Mouse (Mus musculus) stomach, postnatal 0 days (tissue): ENCODE data around the gene Fancg. TPM values are rescaled to one million over a fixed set of nuclear protein-coding genes. Genes with fewer than 3 reads are reported as not detected.

ENCODE experiments used
- ATAC-seq: fragments of 200-750 bp; cut with Nextera tagmentation; 2 replicates; pipeline ENCODE4 v1.8.0; 2017; ENCODE audit not compliant: low FRiP score, low TSS enrichment
- DNase-seq: peaks from one replicate; pipeline ENCODE4 v3.0.0-alpha.2; 2016; ENCODE audit warnings: low spot score
- H3K27ac ChIP-seq: fragments of 300-500 bp; sonication (generic); replicated peaks from 2 replicates; pipeline ENCODE4 v1.5.1; 2014; ENCODE audit warnings: mild to moderate bottlenecking, control low read depth
- H3K27me3 ChIP-seq: fragments of 300-500 bp; sonication (generic); 2 replicates; pipeline ENCODE4 v1.6.1; 2014; ENCODE audit warnings: low read length; ENCODE audit not compliant: control insufficient read depth, insufficient read depth
- H3K36me3 ChIP-seq: fragments of 300-500 bp; sonication (generic); 2 replicates; pipeline ENCODE4 v1.6.1; 2014; ENCODE audit warnings: low read length, mixed read lengths; ENCODE audit not compliant: control insufficient read depth, insufficient read depth
- H3K4me1 ChIP-seq: fragments of 300-500 bp; sonication (generic); replicated peaks from 2 replicates; pipeline ENCODE4 v1.6.1; 2014; ENCODE audit warnings: antibody characterized with exemption; ENCODE audit not compliant: control insufficient read depth, insufficient read depth
- H3K4me2 ChIP-seq: fragments of 300-500 bp; sonication (generic); replicated peaks from 2 replicates; pipeline ENCODE4 v1.6.1; 2014; ENCODE audit warnings: low read depth, mild to moderate bottlenecking, control low read depth, moderate library complexity
- H3K4me3 ChIP-seq: fragments of 300-500 bp; sonication (generic); 2 replicates; pipeline ENCODE4 v1.5.1; 2014; ENCODE audit warnings: low read depth, low read length, control low read depth
- H3K9ac ChIP-seq: fragments of 300-500 bp; sonication (generic); 2 replicates; pipeline ENCODE4 v1.6.1; 2014; ENCODE audit warnings: mild to moderate bottlenecking, low read length, control low read depth, mixed read lengths
- H3K9me3 ChIP-seq: fragments of 300-500 bp; sonication (generic); 2 replicates; pipeline ENCODE4 v1.6.1; 2016; ENCODE audit warnings: low read length; ENCODE audit not compliant: control insufficient read depth
- CTCF ChIP-seq: IDR thresholded peaks from 2 replicates; pipeline ENCODE4 v1.5.1; 2016; ENCODE audit warnings: antibody characterized with exemption, low read depth, mild to moderate bottlenecking, moderate library complexity
- EP300 ChIP-seq: optimal IDR thresholded peaks from 2 replicates; pipeline ENCODE3; 2016; ENCODE audit warnings: antibody characterized with exemption
- whole genome bisulfite sequencing: fragments of 180-500 bp; shearing (Covaris S2); extraction: QIAGEN DNeasy Blood & Tissue Kit; methylation state at CpG from one replicate; pipeline ENCODE4 v1.1.7; 2014; 5-methylcytosine and 5-hydroxymethylcytosine counted together
- polyA plus RNA-seq: library from polyadenylated mRNA; unstranded; fragments of >200 nt; fragmentation: Nextera tagmentation; extraction: Ambion mirVana; gene quantifications from 2 replicates; pipeline ENCODE4 v1.2.1, GENCODE M21; 2015

Gene Fancg
- polyA plus RNA-seq, 1 experiment from 2014 or later = 7.7 TPM

GRCm38 (mm10) chr4:43043644-43044357 lies 33.5 kb upstream of the Fancg start:
- TF ChIP-seq EP300 = no peak
- TF ChIP-seq CTCF = no peak
- H3K27ac ChIP-seq = peak overlapping the region; percentile 87
- H3K27me3 ChIP-seq = no peaks in the 10 kb centered on the region
- WGBS = 11% methylated on average over 7 of the region's 7 CpGs
- H3K36me3 ChIP-seq = no peaks in the 10 kb centered on the region
- ATAC-seq (peak; percentile 6; the same call in 1 of the 2 replicates), DNase-seq (peak; percentile 79)
- 0 out of 2 replicates have a peak overlapping the region, but pooled peaks have one; percentile 14 for H3K9ac ChIP-seq
- H3K4me2 ChIP-seq = peak overlapping the region; percentile 86
- no peaks in the 10 kb centered on the region for H3K9me3 ChIP-seq
- H3K4me1 ChIP-seq = no peaks in the 10 kb centered on the region
- no peak overlapping the region for H3K4me3 ChIP-seq

DNA sequence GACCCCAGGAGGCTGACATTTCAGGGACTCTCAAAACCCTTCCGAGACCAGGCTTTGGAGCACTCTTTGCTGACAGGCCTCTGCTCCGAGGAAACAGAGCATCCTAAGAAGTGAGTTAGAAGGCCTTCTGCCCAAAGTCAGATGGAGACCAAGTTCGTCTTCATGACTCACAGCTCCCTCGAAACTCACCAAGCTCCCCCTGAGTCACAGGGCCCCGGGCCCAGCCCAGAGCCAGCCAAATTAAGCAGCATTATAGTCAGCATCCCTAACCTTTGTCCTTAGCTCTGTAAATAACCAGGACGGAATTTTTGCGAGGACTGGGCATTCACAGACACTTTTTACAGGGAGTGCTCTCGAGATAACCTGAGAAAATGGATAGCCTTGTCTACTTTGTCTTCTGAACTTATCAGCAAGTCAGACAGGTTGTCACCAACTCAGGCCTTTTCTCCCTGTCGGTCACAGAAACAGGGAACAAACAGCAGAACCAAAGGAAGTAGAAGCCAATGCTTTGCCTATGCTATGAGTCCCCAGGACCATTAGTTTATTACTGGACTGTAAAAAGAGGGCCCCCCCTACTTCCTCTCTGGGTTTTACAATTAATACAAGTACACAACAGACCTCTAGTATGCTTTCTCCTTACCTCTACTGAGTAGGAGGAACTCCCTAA lies 30.7 kb upstream of the Fancg start:
- TF ChIP-seq CTCF = no peak
- no peak for TF ChIP-seq EP300
- Histone ChIP-seq H3K4me3 (no peak overlapping the region), H3K27ac (peak overlapping the region; percentile 46), H3K4me2 (no peak overlapping the region), H3K9ac (no peak overlapping the region), H3K9me3 (no peaks in the 10 kb centered on the region), H3K4me1 (no peaks in the 10 kb centered on the region), H3K27me3 (no peaks in the 10 kb centered on the region), H3K36me3 (peaks cover 1% of the 10 kb centered on the region; the same call in 1 of the 2 replicates)
- WGBS = 47% methylated on average over 9 of the region's 9 CpGs
- DNase-seq = no peak
- no peak for ATAC-seq

- DNase-seq (peak; percentile 97), ATAC-seq (peak; percentile 97)
- Histone ChIP-seq H3K9me3 (no peaks in the 10 kb centered on the region), H3K9ac (peak overlapping the region; percentile 83), H3K4me3 (peak overlapping the region; percentile 74), H3K27me3 (no peaks in the 10 kb centered on the region), H3K4me2 (peak overlapping the region; percentile 95), H3K4me1 (no peaks in the 10 kb centered on the region), H3K27ac (peak overlapping the region; percentile 96), H3K36me3 (peaks cover 4% of the 10 kb centered on the region; the same call in 1 of the 2 replicates)
- WGBS = under 1% methylated on average over 25 of the region's 25 CpGs
- no peak for TF ChIP-seq EP300
- peak; percentile 33 for TF ChIP-seq CTCF
Measured at GRCm38 (mm10) chr4:43040114-43040572, 29.8 kb upstream of the Fancg start.

GRCm38 (mm10) chr4:43039609-43040008 lies 29.3 kb upstream of the Fancg start:
- Histone ChIP-seq H3K27me3 (no peaks in the 10 kb centered on the region), H3K27ac (peak overlapping the region; percentile 96), H3K4me2 (peak overlapping the region; percentile 95), H3K9ac (peak overlapping the region; percentile 83), H3K9me3 (no peaks in the 10 kb centered on the region), H3K4me3 (peak overlapping the region; percentile 74), H3K36me3 (peaks cover 4% of the 10 kb centered on the region; the same call in 1 of the 2 replicates), H3K4me1 (no peaks in the 10 kb centered on the region)
- ATAC-seq = peak; percentile 0; the same call in 1 of the 2 replicates
- DNase-seq = no peak
- TF ChIP-seq CTCF (no peak), EP300 (no peak)
- WGBS = under 1% methylated on average over 11 of the region's 11 CpGs

- ATAC-seq (peak; percentile 21), DNase-seq (peak; percentile 70)
- H3K4me1 ChIP-seq = no peaks in the 10 kb centered on the region
- peak overlapping the region; percentile 96 for H3K27ac ChIP-seq
- 40% methylated on average over 15 of the region's 15 CpGs for WGBS
- H3K27me3 ChIP-seq = no peaks in the 10 kb centered on the region
- TF ChIP-seq CTCF (no peak), EP300 (peak; percentile 76)
- peak overlapping the region; percentile 95 for H3K4me2 ChIP-seq
- H3K4me3 ChIP-seq = peak overlapping the region; percentile 74
- H3K9ac ChIP-seq = peak overlapping the region; percentile 83
- H3K36me3 ChIP-seq = peaks cover 5% of the 10 kb centered on the region; the same call in 1 of the 2 replicates
- no peaks in the 10 kb centered on the region for H3K9me3 ChIP-seq
Measured at GRCm38 (mm10) chr4:43038567-43039495, 28.5 kb upstream of the Fancg start.
